Mouse (Mus musculus): ENCODE results near the gene Vmn1r228.

Gene Vmn1r228

GRCm38 (mm10) chr17:20786057-20786456, at the start of gene Vmn1r228:
Gene Vmn1r228, minus strand, starts transcription at chr17:20786157.
- no peak for DNase-seq

- DNase-seq, result no peak
Observed at GRCm38 (mm10) chr17:20811255-20811654, 25.3 kb upstream of the Vmn1r228 start, which contains the start of gene Vmn1r229. Gene Vmn1r229, plus strand, starts transcription at chr17:20811555.

DNA sequence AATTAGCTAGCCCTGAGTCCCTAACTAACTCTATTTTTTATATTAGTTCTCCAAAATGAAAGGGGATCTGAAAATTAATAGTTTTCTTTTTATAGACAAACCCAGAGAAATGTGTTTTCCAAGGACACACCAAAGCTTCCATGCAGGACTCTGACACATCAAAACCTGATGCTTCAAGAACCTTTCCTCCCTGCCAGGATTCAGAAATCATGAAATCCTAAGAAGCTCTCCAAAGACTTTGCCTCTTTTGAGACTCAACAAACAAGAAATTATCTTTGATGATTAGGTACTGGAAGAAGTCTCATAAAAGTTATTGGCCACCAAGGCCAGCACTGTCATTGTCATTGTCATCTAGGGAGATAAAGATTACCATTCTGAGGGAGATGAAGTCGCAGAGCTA, 56.4 kb downstream of the Vmn1r228 start, which contains the start of gene Vmn1r227:
TSS of gene Vmn1r227 (plus strand) at position 301 of the 400 bp plus-strand sequence.
- no peak for DNase-seq

Data from lung, postnatal 4 days (tissue).